Mouse (Mus musculus) lung, adult 2 months (tissue): Measurements from ENCODE around the gene Slc35e2. TPM values are rescaled to one million over a fixed set of nuclear protein-coding genes. Genes with fewer than 3 reads are reported as not detected.
A peak's percentile ranks its signal among the peaks of the same experiment; 100 is the strongest.

Experiments
- DNase-seq: peaks from one replicate; pipeline ENCODE4 v3.0.0; 2022
- H3K4me1 ChIP-seq: fragments of 200-500 bp; 2 replicates; pipeline ENCODE4 v1.6.1; 2011; ENCODE audit warnings: low read length; ENCODE audit not compliant: control insufficient read depth, insufficient read depth
- H3K4me3 ChIP-seq: fragments of 200-500 bp; replicated peaks from 2 replicates; pipeline ENCODE3; 2011; ENCODE audit warnings: low read depth, mild to moderate bottlenecking, control low read depth, low read length; ENCODE audit errors: extremely low read depth
- CTCF ChIP-seq: fragments of 200-500 bp; IDR thresholded peaks from 2 replicates; pipeline ENCODE4 v1.5.1; 2011; ENCODE audit warnings: mild to moderate bottlenecking, low read length, control low read depth; ENCODE audit not compliant: insufficient read depth
- POLR2A ChIP-seq: fragments of 200-500 bp; IDR thresholded peaks from 2 replicates; pipeline ENCODE4 v1.6.1; 2011; ENCODE audit warnings: low read depth, mild to moderate bottlenecking, control low read depth, low read length, borderline replicate concordance; ENCODE audit errors: extremely low read depth
- WGBS: fragments of 180-500 bp; shearing (Covaris S2); methylation state at CpG from one replicate; pipeline ENCODE4 v1.1.7; 2018; 5-methylcytosine and 5-hydroxymethylcytosine counted together
- polyA plus RNA-seq: library from polyadenylated mRNA; depleted of rRNA; stranded (reverse); fragments of >200 nt; gene quantifications from 2 replicates; pipeline ENCODE4 v1.2.3, GENCODE M21; 2012

Gene Slc35e2
- polyA plus RNA-seq, 1 experiment = 6.6 TPM

GRCm38 (mm10) chr4:155649355-155649754, 48.1 kb downstream of the Slc35e2 start:
- no peak for DNase-seq
- no peak overlapping the region for H3K4me3 ChIP-seq
- peaks cover 11% of the 10 kb centered on the region for H3K4me1 ChIP-seq
- TF ChIP-seq CTCF (no peak), POLR2A (no peak)
- WGBS = 91% methylated on average over 11 of the region's 11 CpGs

- TF ChIP-seq POLR2A (no peak), CTCF (no peak)
- 61% methylated on average over 15 of the region's 15 CpGs for WGBS
- Histone ChIP-seq H3K4me3 (no peak overlapping the region), H3K4me1 (peaks cover 11% of the 10 kb centered on the region)
- peak; percentile 44 for DNase-seq
Observed at GRCm38 (mm10) chr4:155651553-155652269, 50.5 kb downstream of the Slc35e2 start.

- peak; percentile 22 for DNase-seq
- Histone ChIP-seq H3K4me1 (peaks cover 11% of the 10 kb centered on the region), H3K4me3 (no peak overlapping the region)
- 29% methylated on average over 36 of the region's 36 CpGs for WGBS
- TF ChIP-seq CTCF (no peak), POLR2A (no peak)
Observed at GRCm38 (mm10) chr4:155652283-155653085, 51.3 kb downstream of the Slc35e2 start.

- TF ChIP-seq POLR2A = no peak
- no peak for TF ChIP-seq CTCF
- DNase-seq = no peak
- WGBS = under 1% methylated on average over 33 of the region's 33 CpGs
- H3K4me1 ChIP-seq = peaks cover 11% of the 10 kb centered on the region
- peak within 1 kb of the TSS; percentile 11 for H3K4me3 ChIP-seq
Observed at GRCm38 (mm10) chr4:155653086-155653450, 51.9 kb downstream of the Slc35e2 start, which contains the start of gene Mmp23. Gene Mmp23 (minus strand): TSS chr4:155653384.

- DNase-seq = peak; percentile 25
Observed at GRCm38 (mm10) chr4:155653451-155654182, 52.4 kb downstream of the Slc35e2 start.

GRCm38 (mm10) chr4:155654183-155654455, 52.9 kb downstream of the Slc35e2 start:
- 5% methylated on average over 6 of the region's 6 CpGs for WGBS
- no peak for DNase-seq

More at GRCm38 (mm10) chr4:155653451-155654182, 52.4 kb downstream of the Slc35e2 start:
- peaks cover 11% of the 10 kb centered on the region for H3K4me1 ChIP-seq
- peak overlapping the region; percentile 9 for H3K4me3 ChIP-seq
- TF ChIP-seq POLR2A (no peak), CTCF (no peak)
- 3% methylated on average over 31 of the region's 31 CpGs for WGBS

GRCm38 (mm10) chr4:155654456-155655298, 53.5 kb downstream of the Slc35e2 start:
- peak; percentile 59 for DNase-seq
- peak overlapping the region; percentile 48 for H3K4me3 ChIP-seq
- 5% methylated on average over 52 of the region's 52 CpGs for WGBS
- H3K4me1 ChIP-seq = peaks cover 11% of the 10 kb centered on the region
- peak; percentile 29; the same call in 1 of the 2 replicates for TF ChIP-seq POLR2A
- no peak for TF ChIP-seq CTCF

More at GRCm38 (mm10) chr4:155654183-155654455, 52.9 kb downstream of the Slc35e2 start:
- no peak for TF ChIP-seq POLR2A
- Histone ChIP-seq H3K4me3 (peak overlapping the region; percentile 11), H3K4me1 (peaks cover 11% of the 10 kb centered on the region)

GRCm38 (mm10) chr4:155656214-155656751, 55.1 kb downstream of the Slc35e2 start:
- Histone ChIP-seq H3K4me3 (no peak overlapping the region), H3K4me1 (peaks cover 11% of the 10 kb centered on the region)
- no peak for TF ChIP-seq CTCF
- no peak for TF ChIP-seq POLR2A
- no peak for DNase-seq
- WGBS = 88% methylated on average over 13 of the region's 13 CpGs
